Mouse (Mus musculus) limb, embryonic 12.5 days (tissue): ENCODE measurements around the gene Grik4. TPM values are rescaled to one million over a fixed set of nuclear protein-coding genes. Genes with fewer than 3 reads are reported as not detected.

Source experiments
- ATAC-seq: fragments of 200-750 bp; cut with Nextera tagmentation; 2 replicates; pipeline ENCODE4 v1.8.0; 2017; ENCODE audit warnings: low read depth, moderate TSS enrichment; ENCODE audit not compliant: insufficient number of reproducible peaks, insufficient read depth, low FRiP score, low TSS enrichment
- H3K27ac ChIP-seq: fragments of 300-500 bp; sonication (generic); 2 replicates; pipeline ENCODE4 v1.5.1; 2016; ENCODE audit warnings: mild to moderate bottlenecking, moderate library complexity
- H3K27me3 ChIP-seq: fragments of 300-500 bp; sonication (generic); 2 replicates; pipeline ENCODE4 v1.6.1; 2016; ENCODE audit warnings: mild to moderate bottlenecking, moderate library complexity
- H3K36me3 ChIP-seq: fragments of 300-500 bp; sonication (generic); 2 replicates; pipeline ENCODE4 v1.6.1; 2016; ENCODE audit warnings: mild to moderate bottlenecking, moderate library complexity
- H3K4me1 ChIP-seq: fragments of 300-500 bp; sonication (generic); replicated peaks from 2 replicates; pipeline ENCODE4 v1.6.1; 2016
- H3K4me2 ChIP-seq: fragments of 300-500 bp; sonication (generic); 2 replicates; pipeline ENCODE4 v1.6.1; 2016; ENCODE audit warnings: mild to moderate bottlenecking, moderate library complexity
- H3K4me3 ChIP-seq: fragments of 300-500 bp; sonication (generic); replicated peaks from 2 replicates; pipeline ENCODE4 v1.5.1; 2016; ENCODE audit warnings: mild to moderate bottlenecking
- H3K9ac ChIP-seq: fragments of 300-500 bp; sonication (generic); replicated peaks from 2 replicates; pipeline ENCODE4 v1.6.1; 2016; ENCODE audit warnings: mild to moderate bottlenecking, moderate library complexity
- H3K9me3 ChIP-seq: fragments of 300-500 bp; sonication (generic); 2 replicates; pipeline ENCODE4 v1.6.1; 2016; ENCODE audit warnings: mild to moderate bottlenecking, moderate library complexity
- WGBS: fragments of 180-500 bp; shearing (Covaris S2); methylation state at CpG from one replicate; pipeline ENCODE4 v1.1.7; 2016; 5-methylcytosine and 5-hydroxymethylcytosine counted together
- polyA plus RNA-seq: library from polyadenylated mRNA; unstranded; fragments of >200 nt; fragmentation: Nextera tagmentation; extraction: Ambion mirVana; gene quantifications from 2 replicates; pipeline ENCODE4 v1.2.1, GENCODE M21; 2016

Gene Grik4
- polyA plus RNA-seq, 1 experiment from 2014 or later: 2.6 TPM

- H3K4me1 ChIP-seq: peaks cover 8% of the 10 kb centered on the region
- no peak for ATAC-seq
- H3K27ac ChIP-seq: no peak overlapping the region
- 0 out of 2 replicates have a peak, but pooled peaks cover 12% of the 10 kb centered on the region for H3K27me3 ChIP-seq
- no peaks in the 10 kb centered on the region for H3K9me3 ChIP-seq
- no peak overlapping the region for H3K4me3 ChIP-seq
- no peaks in the 10 kb centered on the region for H3K36me3 ChIP-seq
- H3K4me2 ChIP-seq: no peak overlapping the region
- 66% methylated on average over 8 of the region's 8 CpGs for WGBS
- H3K9ac ChIP-seq: no peak overlapping the region
Observed at GRCm38 (mm10) chr9:42797276-42797675, 147.0 kb downstream of the Grik4 start.

DNA sequence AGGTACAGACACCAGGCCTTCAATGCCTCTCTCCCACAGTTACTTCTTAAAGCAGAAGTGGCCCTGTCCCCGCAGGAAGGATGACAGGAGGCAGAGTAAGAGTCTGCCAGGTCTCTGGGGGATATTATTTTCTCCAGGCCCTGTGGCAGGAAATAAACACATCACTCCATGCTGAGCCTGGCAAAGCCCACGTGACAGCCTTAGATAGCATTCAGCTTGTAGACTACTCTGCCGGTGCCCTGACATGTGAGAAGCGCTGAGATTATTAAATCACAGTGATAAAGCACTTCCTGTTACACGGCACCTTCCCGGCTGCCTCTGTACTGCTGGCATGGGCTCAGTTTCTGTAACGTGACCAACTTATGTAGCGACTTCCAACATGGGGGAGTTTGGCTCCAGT, 148.4 kb downstream of the Grik4 start:
- no peak overlapping the region for H3K27ac ChIP-seq
- no peak for ATAC-seq
- no peak overlapping the region for H3K9ac ChIP-seq
- H3K4me2 ChIP-seq: no peak overlapping the region
- H3K4me3 ChIP-seq: no peak overlapping the region
- H3K9me3 ChIP-seq: no peaks in the 10 kb centered on the region
- 26% methylated on average over 8 of the region's 8 CpGs for WGBS
- H3K36me3 ChIP-seq: no peaks in the 10 kb centered on the region
- H3K27me3 ChIP-seq: 0 out of 2 replicates have a peak, but pooled peaks cover 14% of the 10 kb centered on the region
- H3K4me1 ChIP-seq: peaks cover 8% of the 10 kb centered on the region

- H3K4me1 ChIP-seq: peaks cover 8% of the 10 kb centered on the region
- no peak overlapping the region for H3K9ac ChIP-seq
- 94% methylated on average over 4 of the region's 4 CpGs for WGBS
- no peak for ATAC-seq
- no peak overlapping the region for H3K27ac ChIP-seq
- H3K27me3 ChIP-seq: peaks cover 26% of the 10 kb centered on the region
- H3K4me2 ChIP-seq: no peak overlapping the region
- H3K9me3 ChIP-seq: no peaks in the 10 kb centered on the region
- H3K36me3 ChIP-seq: no peaks in the 10 kb centered on the region
- no peak overlapping the region for H3K4me3 ChIP-seq
Observed at GRCm38 (mm10) chr9:42794006-42794405, 150.3 kb downstream of the Grik4 start.

DNA sequence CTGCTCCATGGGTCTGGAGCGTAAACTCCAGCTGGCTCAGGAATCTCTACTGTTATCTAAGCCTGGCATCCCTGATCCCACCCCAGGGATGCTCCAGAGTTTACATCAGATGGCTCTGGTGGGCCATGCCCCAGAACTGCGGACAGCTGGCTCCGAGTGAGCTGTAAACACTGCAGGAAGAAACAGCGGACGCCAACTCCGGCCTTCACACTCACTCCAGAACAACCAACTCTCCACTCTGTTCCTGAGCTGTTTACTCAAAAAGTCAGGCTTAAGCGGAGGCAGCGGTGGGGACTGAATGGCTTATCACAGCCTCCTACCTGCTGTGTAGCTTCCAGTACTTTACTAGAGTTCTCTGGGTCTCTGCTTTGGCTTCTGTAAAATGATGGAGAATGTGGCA, 150.7 kb downstream of the Grik4 start:
- Histone ChIP-seq H3K4me3 (no peak overlapping the region), H3K9ac (no peak overlapping the region), H3K36me3 (no peaks in the 10 kb centered on the region), H3K4me2 (no peak overlapping the region), H3K27me3 (peaks cover 28% of the 10 kb centered on the region), H3K9me3 (no peaks in the 10 kb centered on the region), H3K4me1 (peaks cover 8% of the 10 kb centered on the region), H3K27ac (no peak overlapping the region)
- WGBS: 69% methylated on average over 8 of the region's 8 CpGs
- no peak for ATAC-seq

DNA sequence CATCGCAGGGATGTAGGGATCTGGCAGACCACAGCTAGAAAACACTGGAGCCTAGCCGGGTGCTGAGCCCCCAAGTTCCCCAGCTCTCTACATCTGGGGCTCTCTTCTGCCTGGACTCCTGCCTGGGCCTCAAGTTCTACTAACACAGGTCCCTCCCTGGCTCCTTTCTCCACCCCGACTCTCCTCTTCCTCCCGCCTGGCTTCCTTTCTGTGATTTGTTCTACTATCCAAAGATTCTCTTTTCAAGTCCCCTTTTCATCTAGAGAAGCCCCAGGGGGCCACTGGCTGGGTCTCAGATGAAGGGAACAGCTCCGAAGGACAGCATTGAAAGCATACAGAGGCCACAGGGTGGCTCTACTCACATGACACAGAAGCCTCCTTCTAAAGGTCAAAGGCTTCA, 151.9 kb downstream of the Grik4 start:
- 64% methylated on average over 5 of the region's 5 CpGs for WGBS
- H3K27me3 ChIP-seq: peaks cover 29% of the 10 kb centered on the region
- H3K36me3 ChIP-seq: no peaks in the 10 kb centered on the region
- peaks cover 8% of the 10 kb centered on the region for H3K4me1 ChIP-seq
- H3K4me2 ChIP-seq: no peak overlapping the region
- no peak overlapping the region for H3K27ac ChIP-seq
- H3K9ac ChIP-seq: no peak overlapping the region
- H3K9me3 ChIP-seq: no peaks in the 10 kb centered on the region
- ATAC-seq: no peak
- H3K4me3 ChIP-seq: no peak overlapping the region

DNA sequence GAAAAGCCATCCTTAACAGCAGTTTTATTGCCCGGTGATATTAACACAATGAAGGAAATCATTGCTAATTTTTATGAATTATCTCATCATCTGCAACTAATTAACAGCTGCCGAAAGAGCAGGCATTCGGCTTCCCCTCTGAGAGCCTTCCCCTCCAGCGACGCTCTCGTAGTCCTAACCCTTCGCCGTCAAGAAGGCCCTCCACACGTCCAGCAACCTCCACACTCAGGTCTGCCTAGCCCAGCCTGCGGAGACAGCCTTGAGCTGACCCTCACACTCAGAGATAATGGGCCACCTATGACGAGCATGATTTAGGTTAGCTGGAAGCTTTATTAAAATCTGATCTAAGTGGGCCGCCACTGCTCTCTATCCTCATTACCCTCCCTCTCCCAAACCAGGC, 152.5 kb downstream of the Grik4 start:
- 35% methylated on average over 12 of the region's 12 CpGs for WGBS
- Histone ChIP-seq H3K36me3 (no peaks in the 10 kb centered on the region), H3K9me3 (no peaks in the 10 kb centered on the region), H3K4me3 (no peak overlapping the region), H3K27me3 (peaks cover 29% of the 10 kb centered on the region), H3K9ac (no peak overlapping the region), H3K27ac (no peak overlapping the region), H3K4me2 (no peak overlapping the region), H3K4me1 (peaks cover 8% of the 10 kb centered on the region)
- no peak for ATAC-seq

- Histone ChIP-seq H3K9me3 (no peaks in the 10 kb centered on the region), H3K9ac (no peak overlapping the region), H3K4me2 (no peak overlapping the region), H3K4me1 (peaks cover 8% of the 10 kb centered on the region), H3K4me3 (no peak overlapping the region), H3K27ac (no peak overlapping the region), H3K27me3 (peaks cover 29% of the 10 kb centered on the region), H3K36me3 (no peaks in the 10 kb centered on the region)
- no peak for ATAC-seq
- WGBS: 66% methylated on average over 4 of the region's 4 CpGs
Observed at GRCm38 (mm10) chr9:42791346-42791745, 152.9 kb downstream of the Grik4 start.

DNA sequence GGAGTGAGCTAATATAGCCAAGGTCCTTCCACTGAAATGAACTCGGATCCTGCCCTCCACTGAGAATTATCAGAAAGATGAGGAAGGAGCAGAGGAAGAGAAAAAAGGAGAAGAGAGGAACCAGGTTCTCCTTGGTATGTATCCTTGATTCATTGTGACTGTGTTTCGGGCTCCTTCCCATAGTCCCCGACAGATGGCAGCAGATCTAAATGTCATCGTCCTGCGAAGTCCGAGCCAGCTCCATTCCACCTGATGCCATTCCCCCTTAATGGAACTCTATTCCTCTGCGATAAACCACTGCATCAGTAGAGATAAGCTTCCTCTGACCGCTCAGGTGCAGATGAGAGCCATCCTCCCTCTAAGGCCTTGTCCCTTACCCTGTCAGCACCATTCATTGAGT, 155.8 kb downstream of the Grik4 start:
- H3K36me3 ChIP-seq: no peaks in the 10 kb centered on the region
- 18% methylated on average over 8 of the region's 8 CpGs for WGBS
- H3K27ac ChIP-seq: no peak overlapping the region
- no peaks in the 10 kb centered on the region for H3K4me1 ChIP-seq
- no peak overlapping the region for H3K4me2 ChIP-seq
- no peak for ATAC-seq
- H3K9ac ChIP-seq: no peak overlapping the region
- H3K9me3 ChIP-seq: no peaks in the 10 kb centered on the region
- peaks cover 26% of the 10 kb centered on the region for H3K27me3 ChIP-seq
- H3K4me3 ChIP-seq: no peak overlapping the region

GRCm38 (mm10) chr9:42786882-42787281, 157.4 kb downstream of the Grik4 start:
- Histone ChIP-seq H3K27ac (no peak overlapping the region), H3K27me3 (peaks cover 15% of the 10 kb centered on the region), H3K36me3 (no peaks in the 10 kb centered on the region), H3K4me2 (no peak overlapping the region), H3K4me3 (no peak overlapping the region), H3K4me1 (no peaks in the 10 kb centered on the region), H3K9ac (no peak overlapping the region), H3K9me3 (no peaks in the 10 kb centered on the region)
- ATAC-seq: no peak
- 78% methylated on average over 5 of the region's 5 CpGs for WGBS

DNA sequence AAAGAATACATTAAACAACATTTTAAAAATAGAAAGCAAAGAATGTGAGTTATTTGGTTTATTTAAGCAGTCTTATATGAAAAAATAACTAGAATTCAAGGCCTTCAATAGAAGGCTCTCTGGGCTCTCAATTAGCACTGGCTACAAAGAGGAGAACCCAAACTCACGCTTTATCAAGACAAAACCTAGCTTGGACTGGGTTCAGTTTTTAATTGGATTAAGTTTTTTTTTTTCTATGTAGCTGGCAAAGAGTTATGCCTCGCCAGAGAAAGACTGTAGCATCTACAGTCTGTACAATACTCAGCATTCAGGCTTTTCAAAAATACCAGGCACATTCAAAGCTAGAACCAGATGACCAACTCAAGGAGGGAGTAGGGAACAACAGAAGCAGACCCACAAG, 158.0 kb downstream of the Grik4 start:
- 92% methylated on average over 2 of the region's 2 CpGs for WGBS
- H3K4me2 ChIP-seq: no peak overlapping the region
- no peak overlapping the region for H3K27ac ChIP-seq
- ATAC-seq: no peak
- no peak overlapping the region for H3K4me3 ChIP-seq
- no peaks in the 10 kb centered on the region for H3K9me3 ChIP-seq
- H3K4me1 ChIP-seq: no peaks in the 10 kb centered on the region
- H3K27me3 ChIP-seq: peaks cover 15% of the 10 kb centered on the region
- H3K9ac ChIP-seq: no peak overlapping the region
- no peaks in the 10 kb centered on the region for H3K36me3 ChIP-seq

GRCm38 (mm10) chr9:42785173-42785830, 159.0 kb downstream of the Grik4 start:
- Histone ChIP-seq H3K4me3 (no peak overlapping the region), H3K9me3 (no peaks in the 10 kb centered on the region), H3K36me3 (no peaks in the 10 kb centered on the region), H3K27me3 (peaks cover 12% of the 10 kb centered on the region), H3K27ac (no peak overlapping the region), H3K9ac (no peak overlapping the region), H3K4me2 (no peak overlapping the region), H3K4me1 (0 out of 2 replicates have a peak, but pooled peaks cover 3% of the 10 kb centered on the region)
- WGBS: 60% methylated on average over 10 of the region's 10 CpGs
- ATAC-seq: no peak

DNA sequence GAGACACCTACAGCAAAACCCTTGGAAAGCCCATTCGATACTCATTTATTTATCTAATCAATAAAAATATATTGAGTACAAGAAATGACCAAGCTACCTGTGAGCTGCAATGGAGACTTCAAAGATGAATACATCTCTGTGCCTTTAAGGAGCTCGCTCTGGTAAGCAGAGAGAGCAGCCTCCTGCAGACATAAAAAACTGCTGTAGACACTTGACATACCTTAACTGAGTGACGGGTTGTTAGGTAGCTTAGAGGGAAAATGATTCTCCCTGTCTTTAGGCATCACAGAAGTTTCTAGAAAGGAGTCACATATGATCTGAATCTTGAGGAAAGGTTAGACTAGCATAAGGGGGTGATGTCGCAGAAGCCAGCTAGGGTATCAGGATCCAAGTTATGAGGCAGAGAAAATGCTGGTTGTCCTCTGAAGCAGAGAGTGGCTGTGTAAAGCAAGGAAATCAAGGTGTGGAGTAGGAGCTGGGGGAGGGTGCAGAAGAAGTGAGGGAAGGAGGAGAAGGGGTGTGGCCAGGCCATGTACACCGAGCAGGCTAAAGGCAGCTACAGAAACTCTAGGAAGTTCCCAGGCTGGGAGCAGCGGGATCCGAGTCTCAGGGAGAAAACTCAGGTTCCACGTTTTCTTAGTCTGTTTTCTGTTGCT, 160.9 kb downstream of the Grik4 start:
- H3K9ac ChIP-seq: no peak overlapping the region
- no peak overlapping the region for H3K4me2 ChIP-seq
- H3K27me3 ChIP-seq: peaks cover 8% of the 10 kb centered on the region
- WGBS: 33% methylated on average over 8 of the region's 8 CpGs
- H3K27ac ChIP-seq: no peak overlapping the region
- H3K4me3 ChIP-seq: no peak overlapping the region
- H3K4me1 ChIP-seq: peaks cover 11% of the 10 kb centered on the region; the same call in 1 of the 2 replicates
- H3K9me3 ChIP-seq: no peaks in the 10 kb centered on the region
- no peaks in the 10 kb centered on the region for H3K36me3 ChIP-seq
- ATAC-seq: no peak
